Mouse (Mus musculus) cerebellum, adult 8-10 months (tissue): ENCODE results near the gene Il20rb.

Experiments used
- DNase-seq: peaks from one replicate; pipeline ENCODE4 v3.0.0; 2022

The Il20rb gene

GRCm38 (mm10) chr9:100469681-100470080 lies 16.9 kb downstream of the Il20rb start:
- DNase-seq: no peak

GRCm38 (mm10) chr9:100468151-100468550 lies 18.4 kb downstream of the Il20rb start:
- DNase-seq: no peak

GRCm38 (mm10) chr9:100467653-100468052 lies 18.9 kb downstream of the Il20rb start:
- peak; percentile 86 for DNase-seq

- peak; percentile 91 for DNase-seq
Measured at GRCm38 (mm10) chr9:100466743-100467142, 19.8 kb downstream of the Il20rb start.

GRCm38 (mm10) chr9:100465988-100466387 lies 20.6 kb downstream of the Il20rb start:
- DNase-seq: peak; percentile 79

GRCm38 (mm10) chr9:100465380-100465779 lies 21.2 kb downstream of the Il20rb start:
- DNase-seq: no peak

GRCm38 (mm10) chr9:100463771-100464170 lies 22.8 kb downstream of the Il20rb start:
- DNase-seq: no peak

- DNase-seq: no peak
Measured at GRCm38 (mm10) chr9:100462098-100462497, 24.5 kb downstream of the Il20rb start.

GRCm38 (mm10) chr9:100461671-100462070 lies 24.9 kb downstream of the Il20rb start:
- DNase-seq: peak; percentile 80

GRCm38 (mm10) chr9:100460203-100460602 lies 26.4 kb downstream of the Il20rb start:
- no peak for DNase-seq

GRCm38 (mm10) chr9:100457971-100458681 lies 28.5 kb downstream of the Il20rb start:
- DNase-seq: no peak

GRCm38 (mm10) chr9:100454664-100454993 lies 32.0 kb downstream of the Il20rb start:
- DNase-seq: no peak

GRCm38 (mm10) chr9:100453944-100454663 lies 32.5 kb downstream of the Il20rb start:
- peak; percentile 91 for DNase-seq

- no peak for DNase-seq
Measured at GRCm38 (mm10) chr9:100452432-100452831, 34.2 kb downstream of the Il20rb start.

- DNase-seq: peak; percentile 81
Measured at GRCm38 (mm10) chr9:100446059-100446686, 40.4 kb downstream of the Il20rb start.

GRCm38 (mm10) chr9:100440111-100440790 lies 46.3 kb downstream of the Il20rb start:
- DNase-seq: no peak

GRCm38 (mm10) chr9:100439481-100439880 lies 47.1 kb downstream of the Il20rb start:
- DNase-seq: no peak

GRCm38 (mm10) chr9:100438994-100439393 lies 47.6 kb downstream of the Il20rb start:
- no peak for DNase-seq

- DNase-seq: no peak
Measured at GRCm38 (mm10) chr9:100436865-100437595, 49.6 kb downstream of the Il20rb start.

GRCm38 (mm10) chr9:100431355-100431754 lies 55.2 kb downstream of the Il20rb start:
- DNase-seq: no peak

GRCm38 (mm10) chr9:100430911-100431310 lies 55.7 kb downstream of the Il20rb start:
- no peak for DNase-seq

GRCm38 (mm10) chr9:100419644-100420043 lies 66.9 kb downstream of the Il20rb start:
- no peak for DNase-seq

- no peak for DNase-seq
Measured at GRCm38 (mm10) chr9:100419103-100419502, 67.5 kb downstream of the Il20rb start.
